Mouse (Mus musculus) ES-Bruce4 (cell line): ENCODE results near the gene Zc3h12c. TPM values are rescaled to one million over a fixed set of nuclear protein-coding genes. Genes with fewer than 3 reads are reported as not detected.

ENCODE experiments used
- H3K27ac ChIP-seq: 2 replicates; pipeline ENCODE4 v1.5.1; 2012; ENCODE audit warnings: low read length, inconsistent platforms; ENCODE audit not compliant: insufficient read depth
- H3K27me3 ChIP-seq: 2 replicates; pipeline ENCODE4 v1.6.1; 2012; ENCODE audit warnings: mild to moderate bottlenecking, low read length, inconsistent platforms; ENCODE audit not compliant: control insufficient read depth, poor library complexity, insufficient read depth, severe bottlenecking
- H3K36me3 ChIP-seq: 2 replicates; pipeline ENCODE4 v1.6.1; 2012; ENCODE audit warnings: inconsistent platforms, mild to moderate bottlenecking, low read length, moderate library complexity; ENCODE audit not compliant: control insufficient read depth, poor library complexity, insufficient read depth, severe bottlenecking
- H3K4me1 ChIP-seq: one replicate; pipeline ENCODE4 v1.8.1; 2011; ENCODE audit warnings: low read length; ENCODE audit not compliant: control insufficient read depth, insufficient read depth
- H3K4me3 ChIP-seq: 2 replicates; pipeline ENCODE4 v1.5.1; 2011; ENCODE audit warnings: low read depth, mild to moderate bottlenecking, low read length
- H3K9ac ChIP-seq: 2 replicates; pipeline ENCODE4 v1.6.1; 2012; ENCODE audit warnings: low read depth, mild to moderate bottlenecking, inconsistent platforms; ENCODE audit not compliant: poor library complexity, severe bottlenecking
- H3K9me3 ChIP-seq: replicated peaks from 2 replicates; pipeline ENCODE4 v1.6.1; 2012; ENCODE audit warnings: mild to moderate bottlenecking, low read length, inconsistent platforms; ENCODE audit not compliant: control insufficient read depth, poor library complexity, insufficient read depth, severe bottlenecking
- CTCF ChIP-seq: IDR thresholded peaks from one replicate; pipeline ENCODE4 v1.8.1; 2011; ENCODE audit warnings: low read depth, low read length
- EP300 ChIP-seq: IDR thresholded peaks from 2 replicates; pipeline ENCODE4 v1.6.1; 2011; ENCODE audit warnings: low read depth, low read length; ENCODE audit not compliant: insufficient read depth
- POLR2A ChIP-seq: IDR thresholded peaks from one replicate; pipeline ENCODE4 v1.8.1; 2011; ENCODE audit warnings: low read length; ENCODE audit not compliant: insufficient read depth
- polyA plus RNA-seq: library from polyadenylated mRNA; stranded (reverse); fragments of >200 nt; gene quantifications from 2 replicates; pipeline ENCODE4 v1.2.4, GENCODE M21; 2011; ENCODE audit warnings: low read depth; ENCODE audit not compliant: missing spikeins, insufficient read depth, insufficient read length

Zc3h12c gene
- polyA plus RNA-seq, 1 experiment: 6.5 TPM

GRCm38 (mm10) chr9:52165076-52165705 lies 3.2 kb downstream of the Zc3h12c start:
- no peaks in the 10 kb centered on the region for H3K36me3 ChIP-seq
- H3K27ac ChIP-seq: no peak overlapping the region
- TF ChIP-seq POLR2A: no peak
- TF ChIP-seq EP300: no peak
- TF ChIP-seq CTCF: no peak
- no peak overlapping the region for H3K4me3 ChIP-seq
- no peaks in the 10 kb centered on the region for H3K9me3 ChIP-seq
- H3K4me1 ChIP-seq: no peaks in the 10 kb centered on the region
- H3K9ac ChIP-seq: no peak overlapping the region
- H3K27me3 ChIP-seq: no peaks in the 10 kb centered on the region

- TF ChIP-seq EP300: no peak
- TF ChIP-seq POLR2A: no peak
- TF ChIP-seq CTCF: no peak
- no peaks in the 10 kb centered on the region for H3K27me3 ChIP-seq
- H3K4me1 ChIP-seq: no peaks in the 10 kb centered on the region
- no peak overlapping the region for H3K27ac ChIP-seq
- no peak overlapping the region for H3K9ac ChIP-seq
- H3K9me3 ChIP-seq: no peaks in the 10 kb centered on the region
- H3K4me3 ChIP-seq: no peak overlapping the region
- no peaks in the 10 kb centered on the region for H3K36me3 ChIP-seq
Measured at GRCm38 (mm10) chr9:52160512-52160911, 7.9 kb downstream of the Zc3h12c start.

- H3K27ac ChIP-seq: no peak overlapping the region
- no peaks in the 10 kb centered on the region for H3K9me3 ChIP-seq
- H3K4me1 ChIP-seq: no peaks in the 10 kb centered on the region
- no peaks in the 10 kb centered on the region for H3K27me3 ChIP-seq
- no peaks in the 10 kb centered on the region for H3K36me3 ChIP-seq
- no peak overlapping the region for H3K4me3 ChIP-seq
- no peak for TF ChIP-seq CTCF
- TF ChIP-seq POLR2A: no peak
- no peak for TF ChIP-seq EP300
- no peak overlapping the region for H3K9ac ChIP-seq
Measured at GRCm38 (mm10) chr9:52158561-52158960, 9.8 kb downstream of the Zc3h12c start.

- Histone ChIP-seq H3K27me3 (no peaks in the 10 kb centered on the region), H3K4me1 (no peaks in the 10 kb centered on the region), H3K36me3 (no peaks in the 10 kb centered on the region), H3K4me3 (no peak overlapping the region), H3K27ac (no peak overlapping the region), H3K9me3 (no peaks in the 10 kb centered on the region), H3K9ac (no peak overlapping the region)
- TF ChIP-seq POLR2A (no peak), EP300 (no peak), CTCF (no peak)
Measured at GRCm38 (mm10) chr9:52155417-52155816, 13.0 kb downstream of the Zc3h12c start.

GRCm38 (mm10) chr9:52154253-52154652 lies 14.1 kb downstream of the Zc3h12c start:
- Histone ChIP-seq H3K27me3 (no peaks in the 10 kb centered on the region), H3K4me1 (no peaks in the 10 kb centered on the region), H3K4me3 (no peak overlapping the region), H3K9ac (no peak overlapping the region), H3K9me3 (no peaks in the 10 kb centered on the region), H3K36me3 (no peaks in the 10 kb centered on the region), H3K27ac (no peak overlapping the region)
- TF ChIP-seq EP300 (no peak), POLR2A (no peak), CTCF (no peak)

- H3K4me1 ChIP-seq: no peaks in the 10 kb centered on the region
- H3K9me3 ChIP-seq: no peaks in the 10 kb centered on the region
- no peaks in the 10 kb centered on the region for H3K36me3 ChIP-seq
- TF ChIP-seq CTCF (no peak), EP300 (no peak), POLR2A (no peak)
- H3K27ac ChIP-seq: no peak overlapping the region
- H3K9ac ChIP-seq: no peak overlapping the region
- H3K4me3 ChIP-seq: no peak overlapping the region
- H3K27me3 ChIP-seq: no peaks in the 10 kb centered on the region
Measured at GRCm38 (mm10) chr9:52152076-52152826, 16.1 kb downstream of the Zc3h12c start.
